Comparison of ENCODE assay signal across 7 mouse cellular contexts in the genomic region with DNA sequence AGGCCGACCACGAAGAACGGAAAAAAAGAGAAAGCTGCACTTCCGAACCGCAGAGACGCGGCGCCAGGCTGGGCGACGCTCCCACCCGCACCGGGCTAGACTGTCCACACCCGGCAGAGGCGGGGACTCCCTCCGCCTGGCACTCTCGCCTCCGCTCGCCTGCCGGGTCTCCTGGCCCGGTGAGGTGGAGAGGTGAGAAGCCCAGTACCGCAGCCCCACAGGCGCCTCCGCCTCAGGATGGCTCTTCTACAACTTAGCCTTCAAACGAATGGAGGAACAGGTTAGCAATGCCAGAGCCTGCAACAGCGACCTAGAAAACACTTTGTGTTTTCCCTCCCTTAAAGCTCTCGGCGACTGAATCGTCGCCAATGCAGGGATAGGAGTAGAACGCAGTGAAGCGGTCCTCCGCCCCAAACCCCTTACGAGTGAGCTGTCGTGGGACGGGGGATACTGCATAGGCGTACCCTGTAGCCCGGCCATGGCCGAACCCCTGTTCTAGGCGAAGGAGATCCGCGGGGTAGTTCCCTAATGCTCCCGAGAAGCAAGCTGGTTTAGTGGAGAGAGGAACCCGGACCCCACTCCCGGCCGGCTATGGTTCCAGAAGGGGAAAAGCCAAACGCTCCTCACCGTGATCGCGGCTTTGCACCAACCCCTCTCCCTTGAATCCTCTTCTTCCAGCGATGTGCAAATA. TPM values are rescaled to one million over a fixed set of nuclear protein-coding genes. Genes with fewer than 3 reads are reported as not detected.
DNase-seq lines count a peak whose midpoint lies in the region; ATAC-seq and TF ChIP-seq lines count a peak whose summit lies in the region.

No protein-coding gene starts in this region.

- H3K9me3 ChIP-seq in intestine, embryonic 16.5 days (ENCODE audit: control insufficient read depth, low read length) = no peaks in the 10 kb centered on the region
- no peaks in the 10 kb centered on the region for H3K9me3 ChIP-seq in limb, embryonic 12.5 days
- H3K9me3 ChIP-seq in midbrain, embryonic 12.5 days = no peaks in the 10 kb centered on the region

- H3K9ac ChIP-seq in intestine, embryonic 16.5 days (ENCODE audit: low read depth, low read length) = peak overlapping the region; percentile 96
- peak overlapping the region; percentile 99 for H3K9ac ChIP-seq in limb, embryonic 12.5 days (replicated peaks)
- peak overlapping the region; percentile 91 for H3K9ac ChIP-seq in midbrain, embryonic 12.5 days (replicated peaks)

- peak overlapping the region; percentile 87 for H3K4me2 ChIP-seq in intestine, embryonic 16.5 days (ENCODE audit: low read depth, low read length)
- peak overlapping the region; percentile 89 for H3K4me2 ChIP-seq in limb, embryonic 12.5 days
- H3K4me2 ChIP-seq in midbrain, embryonic 12.5 days (replicated peaks) = peak overlapping the region; percentile 90

- no peak for TF ChIP-seq POLR2A in cortical plate, adult 2 months (IDR thresholded peaks at IDR 0.05; ENCODE audit: extremely low read depth, insufficient read depth, low read length)

- peaks cover 5% of the 10 kb centered on the region; the same call in 1 of the 2 replicates for H3K36me3 ChIP-seq in intestine, embryonic 16.5 days (ENCODE audit: control insufficient read depth, insufficient read depth, low read length)
- H3K36me3 ChIP-seq in limb, embryonic 12.5 days = peaks cover 15% of the 10 kb centered on the region
- H3K36me3 ChIP-seq in midbrain, embryonic 12.5 days = 0 out of 2 replicates have a peak, but pooled peaks cover 5% of the 10 kb centered on the region

- ATAC-seq in intestine, embryonic 16.5 days = peak; percentile 27
- no peak for ATAC-seq in limb, embryonic 12.5 days (ENCODE audit: insufficient number of reproducible peaks, insufficient read depth, low FRiP score, low TSS enrichment, low read depth)
- no peak for ATAC-seq in midbrain, embryonic 12.5 days (ENCODE audit: low FRiP score, low read depth)

- peak overlapping the region; percentile 100 for H3K27ac ChIP-seq in cortical plate, adult 2 months (ENCODE audit: insufficient read depth, low read length)
- peak overlapping the region; percentile 100 for H3K27ac ChIP-seq in intestine, embryonic 16.5 days (ENCODE audit: low read length)
- peak overlapping the region; percentile 99 for H3K27ac ChIP-seq in limb, embryonic 12.5 days
- H3K27ac ChIP-seq in midbrain, embryonic 12.5 days (replicated peaks) = peak overlapping the region; percentile 99

- DNase-seq in adrenal gland, postnatal 10 days = peak; percentile 73
- peak; percentile 37 to 53 for DNase-seq in gastrocnemius, postnatal 4 days (ENCODE audit: low spot score in 2 of 2)
- peak; percentile 39 for DNase-seq in skeletal muscle tissue, adult 2 months (ENCODE audit: low read depth, low spot score)

- H3K27me3 ChIP-seq in intestine, embryonic 16.5 days (replicated peaks; ENCODE audit: control insufficient read depth, insufficient read depth, low read length) = no peaks in the 10 kb centered on the region
- H3K27me3 ChIP-seq in limb, embryonic 12.5 days = no peaks in the 10 kb centered on the region
- peaks cover 25% of the 10 kb centered on the region for H3K27me3 ChIP-seq in midbrain, embryonic 12.5 days

- peaks cover 2% of the 10 kb centered on the region; the same call in 1 of the 2 replicates for H3K4me1 ChIP-seq in cortical plate, adult 2 months (ENCODE audit: control insufficient read depth, insufficient read depth, low read length)
- peaks cover 18% of the 10 kb centered on the region for H3K4me1 ChIP-seq in intestine, embryonic 16.5 days (ENCODE audit: control insufficient read depth, insufficient read depth, low read length)
- H3K4me1 ChIP-seq in limb, embryonic 12.5 days (replicated peaks) = peaks cover 28% of the 10 kb centered on the region
- peaks cover 22% of the 10 kb centered on the region for H3K4me1 ChIP-seq in midbrain, embryonic 12.5 days

- peak overlapping the region; percentile 97 for H3K4me3 ChIP-seq in cortical plate, adult 2 months (ENCODE audit: insufficient read depth, low read length)
- peak overlapping the region; percentile 88 for H3K4me3 ChIP-seq in intestine, embryonic 16.5 days (ENCODE audit: low read length)
- peak overlapping the region; percentile 86 for H3K4me3 ChIP-seq in limb, embryonic 12.5 days (replicated peaks)
- H3K4me3 ChIP-seq in midbrain, embryonic 12.5 days = peak overlapping the region; percentile 80

- under 1% methylated on average over 50 of the region's 50 CpGs for WGBS in intestine, embryonic 16.5 days
- under 1% methylated on average over 49 of the region's 50 CpGs for WGBS in limb, embryonic 12.5 days
- under 1% methylated on average over 50 of the region's 50 CpGs for WGBS in midbrain, embryonic 12.5 days

- no peak for TF ChIP-seq CTCF in cortical plate, adult 2 months (IDR thresholded peaks at IDR 0.05; ENCODE audit: extremely low read depth, insufficient read depth, low read length)

RNA-seq across cellular contexts. Expression of a gene that starts 0.5 kb away (rescaled TPM):
- 10 to 100 TPM; 39.4 to 41.3 TPM for total RNA-seq in adrenal gland, postnatal 10 days (2021)
- 46.0 and 49.7 TPM in 2 replicates for polyA plus RNA-seq in cortical plate, adult 2 months (2012; rRNA removed)
- total RNA-seq in gastrocnemius, postnatal 4 days (2021) = 10 to 100 TPM; 65.9 to 67.3 TPM
- polyA plus RNA-seq in intestine, embryonic 16.5 days (2015; fragmentation: Nextera tagmentation; extraction: Ambion mirVana) = 29.4 and 35.5 TPM in 2 replicates
- 61.0 and 80.3 TPM in 2 replicates for polyA plus RNA-seq in limb, embryonic 12.5 days (2016; fragmentation: Nextera tagmentation; extraction: Ambion mirVana)
- 23.2 and 26.1 TPM in 2 replicates for polyA plus RNA-seq in midbrain, embryonic 12.5 days (2016; fragmentation: Nextera tagmentation; extraction: Ambion mirVana)
